Mouse (Mus musculus) kidney, postnatal 0 days (tissue): Measurements from ENCODE around the gene Tmem184b. TPM values are rescaled to one million over a fixed set of nuclear protein-coding genes. Genes with fewer than 3 reads are reported as not detected.
A peak's percentile ranks its signal among the peaks of the same experiment; 100 is the strongest.

Experiments used
- ATAC-seq: fragments of 200-750 bp; cut with Nextera tagmentation; replicated peaks from 2 replicates; pipeline ENCODE4 v1.8.0; 2017; ENCODE audit warnings: low read depth, moderate number of reproducible peaks, moderate TSS enrichment, moderate library complexity; ENCODE audit not compliant: low FRiP score
- DNase-seq: peaks from one replicate; pipeline ENCODE4 v3.0.0-alpha.2; 2016; ENCODE audit warnings: low spot score
- H3K27ac ChIP-seq: fragments of 300-500 bp; sonication (generic); 2 replicates; pipeline ENCODE4 v1.5.1; 2014; ENCODE audit warnings: mild to moderate bottlenecking
- H3K27me3 ChIP-seq: fragments of 300-500 bp; sonication (generic); 2 replicates; pipeline ENCODE4 v1.6.1; 2014; ENCODE audit warnings: low read length, mixed read lengths; ENCODE audit not compliant: insufficient read depth
- H3K36me3 ChIP-seq: fragments of 300-500 bp; sonication (generic); 2 replicates; pipeline ENCODE4 v1.6.1; 2014; ENCODE audit warnings: low read length, mixed read lengths; ENCODE audit not compliant: insufficient read depth
- H3K4me1 ChIP-seq: fragments of 300-500 bp; sonication (generic); replicated peaks from 2 replicates; pipeline ENCODE4 v1.6.1; 2014; ENCODE audit warnings: antibody characterized with exemption, low read length, mixed read lengths; ENCODE audit not compliant: insufficient read depth
- H3K4me2 ChIP-seq: fragments of 300-500 bp; sonication (generic); 2 replicates; pipeline ENCODE4 v1.6.1; 2014; ENCODE audit warnings: mild to moderate bottlenecking, low read length, moderate library complexity, mixed read lengths
- H3K4me3 ChIP-seq: fragments of 300-500 bp; sonication (generic); replicated peaks from 2 replicates; pipeline ENCODE4 v1.5.1; 2014; ENCODE audit warnings: low read depth, low read length
- H3K9ac ChIP-seq: fragments of 300-500 bp; sonication (generic); 2 replicates; pipeline ENCODE4 v1.6.1; 2014; ENCODE audit warnings: low read depth, low read length
- H3K9me3 ChIP-seq: fragments of 300-500 bp; sonication (generic); replicated peaks from 2 replicates; pipeline ENCODE4 v1.6.1; 2016; ENCODE audit warnings: low read length, inconsistent platforms, mixed read lengths
- CTCF ChIP-seq: IDR thresholded peaks from 2 replicates; pipeline ENCODE4 v1.5.1; 2016; ENCODE audit warnings: antibody characterized with exemption, low read depth, mild to moderate bottlenecking, moderate library complexity
- WGBS: fragments of 180-500 bp; shearing (Covaris S2); extraction: QIAGEN DNeasy Blood & Tissue Kit; methylation state at CpG from one replicate; pipeline ENCODE4 v1.1.7; 2014; 5-methylcytosine and 5-hydroxymethylcytosine counted together
- polyA plus RNA-seq: library from polyadenylated mRNA; unstranded; fragments of >200 nt; fragmentation: Nextera tagmentation; extraction: Ambion mirVana; gene quantifications from 2 replicates; pipeline ENCODE4 v1.2.1, GENCODE M21; 2015

Gene Tmem184b
- polyA plus RNA-seq, 1 experiment from 2014 or later: 44.4 TPM

DNA sequence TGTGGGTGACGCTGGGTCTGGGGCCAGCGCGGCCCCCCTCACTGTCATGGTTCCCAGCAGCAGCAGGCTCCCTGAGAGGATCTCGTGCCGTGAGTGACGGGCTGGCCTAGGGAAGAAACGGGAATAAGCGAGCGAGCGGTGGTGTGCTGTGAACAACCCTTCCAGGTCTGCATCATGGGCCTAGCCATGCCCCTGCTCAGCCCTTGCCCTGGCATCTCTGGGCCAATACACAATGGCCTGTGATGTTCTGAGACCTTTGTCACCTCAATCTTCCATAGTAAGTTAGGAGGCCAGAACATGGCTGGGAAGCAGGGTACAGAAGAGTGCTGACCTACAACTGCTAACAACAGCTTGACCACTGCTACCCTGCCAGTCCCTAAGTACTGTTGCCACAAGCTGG is 24.8 kb downstream of the Tmem184b start:
- Histone ChIP-seq H3K27me3 (no peaks in the 10 kb centered on the region), H3K4me3 (no peak overlapping the region), H3K27ac (no peak overlapping the region), H3K9me3 (no peaks in the 10 kb centered on the region), H3K36me3 (peaks cover 16% of the 10 kb centered on the region; the same call in 1 of the 2 replicates), H3K4me2 (no peak overlapping the region), H3K9ac (no peak overlapping the region), H3K4me1 (no peaks in the 10 kb centered on the region)
- DNase-seq: no peak
- no peak for TF ChIP-seq CTCF
- no peak for ATAC-seq
- 94% methylated on average over 10 of the region's 10 CpGs for WGBS

GRCm38 (mm10) chr15:79377681-79378080 is 25.7 kb downstream of the Tmem184b start:
- TF ChIP-seq CTCF: peak; percentile 39; the same call in 1 of the 2 replicates
- no peak overlapping the region for H3K9ac ChIP-seq
- peaks cover 20% of the 10 kb centered on the region; the same call in 1 of the 2 replicates for H3K36me3 ChIP-seq
- H3K4me1 ChIP-seq: no peaks in the 10 kb centered on the region
- 62% methylated on average over 6 of the region's 6 CpGs for WGBS
- DNase-seq (no peak), ATAC-seq (no peak; the same call in 1 of the 2 replicates)
- H3K27me3 ChIP-seq: no peaks in the 10 kb centered on the region
- no peak overlapping the region for H3K4me2 ChIP-seq
- H3K4me3 ChIP-seq: no peak overlapping the region
- H3K9me3 ChIP-seq: no peaks in the 10 kb centered on the region
- no peak overlapping the region for H3K27ac ChIP-seq

- H3K36me3 ChIP-seq: peaks cover 25% of the 10 kb centered on the region
- WGBS: 53% methylated on average over 3 of the region's 3 CpGs
- no peak for ATAC-seq
Measured at GRCm38 (mm10) chr15:79374760-79375159, 28.6 kb downstream of the Tmem184b start.

DNA sequence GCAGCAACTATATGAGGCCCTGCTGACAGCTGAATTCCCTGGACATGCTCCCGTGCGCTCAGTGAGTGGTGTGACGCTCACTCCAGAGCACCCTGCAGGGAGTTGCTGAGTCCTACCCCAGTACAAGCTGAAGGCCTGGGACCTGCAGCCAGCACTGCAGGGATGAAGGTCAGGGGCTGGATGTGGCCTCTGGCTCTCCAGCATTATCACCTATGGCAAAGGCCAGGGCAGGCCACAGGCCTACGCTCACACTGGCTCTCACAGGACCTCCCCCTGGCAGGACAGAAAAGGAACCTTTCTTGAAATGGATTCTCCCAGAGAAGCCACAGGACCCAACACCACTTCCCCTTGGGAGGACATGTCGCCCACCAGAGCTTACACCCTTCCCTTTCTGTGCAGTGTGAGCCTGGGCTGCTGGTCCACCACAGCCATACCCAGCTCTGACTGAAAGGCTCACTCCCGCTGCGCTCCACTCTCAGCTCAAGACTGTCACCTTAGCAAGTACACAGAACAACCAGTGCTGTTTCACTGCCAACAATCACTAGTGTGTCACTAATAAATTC is 33.0 kb downstream of the Tmem184b start:
- no peaks in the 10 kb centered on the region for H3K9me3 ChIP-seq
- peak overlapping the region; percentile 48 for H3K27ac ChIP-seq
- no peak overlapping the region for H3K4me3 ChIP-seq
- no peak overlapping the region for H3K4me2 ChIP-seq
- no peak for TF ChIP-seq CTCF
- ATAC-seq (no peak), DNase-seq (no peak)
- 79% methylated on average over 7 of the region's 7 CpGs for WGBS
- peaks cover 26% of the 10 kb centered on the region for H3K4me1 ChIP-seq
- no peaks in the 10 kb centered on the region for H3K27me3 ChIP-seq
- H3K36me3 ChIP-seq: peaks cover 29% of the 10 kb centered on the region
- H3K9ac ChIP-seq: no peak overlapping the region

More at GRCm38 (mm10) chr15:79374760-79375159, 28.6 kb downstream of the Tmem184b start:
- no peak overlapping the region for H3K4me2 ChIP-seq
- TF ChIP-seq CTCF: no peak
- peaks cover 8% of the 10 kb centered on the region for H3K4me1 ChIP-seq
- H3K9me3 ChIP-seq: no peaks in the 10 kb centered on the region
- no peak overlapping the region for H3K4me3 ChIP-seq
- H3K27me3 ChIP-seq: no peaks in the 10 kb centered on the region
- no peak overlapping the region for H3K27ac ChIP-seq
- H3K9ac ChIP-seq: no peak overlapping the region
- DNase-seq: no peak

DNA sequence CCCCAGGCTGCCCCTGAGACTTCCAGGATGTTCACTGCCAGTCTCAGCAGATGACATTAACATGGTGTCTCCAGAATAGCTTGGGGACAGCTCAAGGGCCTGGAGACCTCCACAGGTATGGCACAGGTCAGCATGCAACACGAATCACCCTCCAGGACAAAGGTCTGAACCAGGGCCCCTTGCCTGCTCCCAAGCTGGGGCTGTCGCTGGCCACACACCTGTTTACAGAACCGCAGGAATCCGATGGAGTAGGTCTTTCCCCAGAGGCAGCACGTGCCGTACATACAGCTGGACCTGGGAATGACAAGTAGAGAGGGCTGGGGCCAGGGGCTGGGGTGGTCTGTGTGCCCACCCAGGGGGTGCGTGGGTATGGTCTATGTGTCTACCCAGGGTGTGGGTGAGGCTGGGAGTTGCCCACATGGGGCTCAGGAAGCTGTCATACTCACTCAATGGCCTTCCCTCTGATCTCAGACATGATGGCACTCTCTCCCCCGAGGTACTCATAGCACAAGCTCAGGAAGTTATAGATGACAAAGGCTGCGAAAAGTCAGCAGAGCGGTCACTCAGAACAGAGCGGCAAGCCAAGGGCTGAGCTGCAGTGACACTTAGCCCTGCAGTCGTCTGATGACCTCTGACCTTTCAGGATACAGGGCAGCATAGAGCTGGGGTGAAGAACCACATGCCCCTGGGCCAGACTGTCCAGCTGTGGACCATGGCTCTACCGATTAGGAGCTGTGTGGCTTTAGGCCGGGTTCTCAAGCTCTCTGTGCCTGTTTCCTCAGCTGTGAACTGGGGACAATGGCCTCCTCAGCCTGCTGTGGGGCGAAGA is 33.7 kb downstream of the Tmem184b start:
- H3K36me3 ChIP-seq: peaks cover 32% of the 10 kb centered on the region
- peak overlapping the region; percentile 48 for H3K27ac ChIP-seq
- peak; percentile 2; the same call in 1 of the 2 replicates for ATAC-seq
- H3K4me3 ChIP-seq: no peak overlapping the region
- H3K9ac ChIP-seq: no peak overlapping the region
- H3K4me1 ChIP-seq: peaks cover 26% of the 10 kb centered on the region
- 52% methylated on average over 15 of the region's 15 CpGs for WGBS
- no peaks in the 10 kb centered on the region for H3K9me3 ChIP-seq
- no peaks in the 10 kb centered on the region for H3K27me3 ChIP-seq
- H3K4me2 ChIP-seq: no peak overlapping the region
- DNase-seq: no peak
- TF ChIP-seq CTCF: no peak

DNA sequence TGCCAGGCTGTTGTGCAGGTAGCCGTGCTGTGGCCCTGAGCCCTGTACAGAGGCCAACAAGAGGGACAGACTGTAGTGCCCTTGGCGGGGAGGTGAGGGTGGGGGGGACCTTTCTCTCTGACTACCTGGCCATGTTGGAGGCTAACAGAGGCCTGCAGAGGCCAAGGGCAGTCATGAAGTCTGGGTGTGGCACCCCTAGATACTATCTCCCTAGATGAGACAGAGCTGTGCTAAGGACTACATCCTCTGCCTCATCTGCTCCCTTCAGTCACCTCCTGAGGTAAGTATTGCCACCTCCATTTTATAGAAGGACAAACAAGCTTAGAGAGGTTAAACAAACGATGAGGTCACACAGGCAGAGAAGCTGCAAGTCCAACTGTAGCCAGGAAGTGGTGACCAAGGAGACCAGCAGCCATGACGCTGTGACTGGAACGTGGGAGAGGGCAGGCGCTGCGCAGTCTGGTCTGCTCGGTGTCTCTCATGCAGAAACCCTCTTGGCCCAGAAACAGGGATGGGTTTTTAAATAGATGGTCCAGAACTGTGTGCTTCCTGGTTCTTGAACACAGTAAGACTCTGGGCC is 34.4 kb downstream of the Tmem184b start:
- peak; percentile 22 for ATAC-seq
- Histone ChIP-seq H3K36me3 (peaks cover 28% of the 10 kb centered on the region), H3K27me3 (no peaks in the 10 kb centered on the region), H3K27ac (peak overlapping the region; percentile 84), H3K4me3 (no peak overlapping the region), H3K4me1 (peaks cover 26% of the 10 kb centered on the region), H3K9ac (no peak overlapping the region), H3K4me2 (no peak overlapping the region), H3K9me3 (no peaks in the 10 kb centered on the region)
- TF ChIP-seq CTCF: no peak
- WGBS: 42% methylated on average over 8 of the region's 8 CpGs
- peak; percentile 54 for DNase-seq
